Mouse (Mus musculus) heart, postnatal 14 days (tissue): Measurements from ENCODE around the gene 6820408C15Rik. TPM values are rescaled to one million over a fixed set of nuclear protein-coding genes. Genes with fewer than 3 reads are reported as not detected.
A peak's percentile ranks its signal among the peaks of the same experiment; 100 is the strongest.
"Not testable (repeated sequence)": the region's sequence is repeated elsewhere in the genome, so short reads cannot be mapped to it uniquely, and the experiment has no call there.

Source experiments
- DNase-seq, 2 experiments: peaks; one replicate each; pipeline ENCODE4 v3.0.0; 2021 to 2022
- intact Hi-C: fragments of 180-260 bp; cut with DNase I; formaldehyde crosslinking; loops from one replicate; pipeline ENCODE4 v1.15.1; 2025
- total RNA-seq, 2 experiments: library from RNA; stranded (reverse); gene quantifications; 2 replicates each; pipeline ENCODE4 v1.2.3; 2021

The 6820408C15Rik gene
- total RNA-seq, 2 experiments from 2014 or later: 2.6 to 2.7 TPM

GRCm38 (mm10) chr2:152409781-152410180, 5.6 kb upstream of the 6820408C15Rik start:
- intact Hi-C loops: no loop called here
- no peak for DNase-seq

- peak; percentile 87 to 90 for DNase-seq
- intact Hi-C loops: no loop called here
Observed at GRCm38 (mm10) chr2:152410971-152411371, 4.4 kb upstream of the 6820408C15Rik start.

- DNase-seq: no peak
- intact Hi-C loops: no loop called here
Observed at GRCm38 (mm10) chr2:152411471-152411870, 3.9 kb upstream of the 6820408C15Rik start.

GRCm38 (mm10) chr2:152412526-152413157, 2.7 kb upstream of the 6820408C15Rik start:
- no peak for DNase-seq
- intact Hi-C loops: no loop called here

- DNase-seq: peak in 1 of 2 experiments; percentile 37
- intact Hi-C loops: no loop called here
Observed at GRCm38 (mm10) chr2:152413158-152413764, 2.1 kb upstream of the 6820408C15Rik start.

GRCm38 (mm10) chr2:152413765-152414584, 1.4 kb upstream of the 6820408C15Rik start:
- intact Hi-C loops: loop anchor here (1.0 kb wide), 2 partner anchors 17 to 23 kb away; no protein-coding TSS in a partner anchor
- DNase-seq: peak in 1 of 2 experiments; percentile 31

- intact Hi-C loops: loop anchor here (1.0 kb wide), 2 partner anchors 17 to 23 kb away; no protein-coding TSS in a partner anchor
- DNase-seq: peak; percentile 88 to 89
Observed at GRCm38 (mm10) chr2:152414591-152415165, 709 bp upstream of the 6820408C15Rik start, which contains the start of gene Zcchc3. Gene Zcchc3, minus strand, starts transcription at chr2:152415027.

- DNase-seq: no peak
- intact Hi-C loops: no loop called here
Observed at GRCm38 (mm10) chr2:152415786-152416185, 399 bp downstream of the 6820408C15Rik start.

- intact Hi-C loops: no loop called here
- DNase-seq: no peak
Observed at GRCm38 (mm10) chr2:152427493-152427892, 12.1 kb downstream of the 6820408C15Rik start.

- intact Hi-C loops: not testable (repeated sequence)
Observed at GRCm38 (mm10) chr2:152428481-152428880, 13.1 kb downstream of the 6820408C15Rik start.

GRCm38 (mm10) chr2:152436405-152436901, 21.1 kb downstream of the 6820408C15Rik start:
- intact Hi-C loops: no loop called here
- DNase-seq: peak; percentile 21 to 44

More at GRCm38 (mm10) chr2:152428481-152428880, 13.1 kb downstream of the 6820408C15Rik start:
- DNase-seq: not testable (repeated sequence)

GRCm38 (mm10) chr2:152436983-152437860, 21.8 kb downstream of the 6820408C15Rik start:
- peak; percentile 90 to 94 for DNase-seq
- intact Hi-C loops: loop anchor here (1.0 kb wide), 2 partner anchors 23 to 45 kb away; no protein-coding TSS in a partner anchor

GRCm38 (mm10) chr2:152438963-152439362, 23.6 kb downstream of the 6820408C15Rik start:
- intact Hi-C loops: no loop called here
- no peak for DNase-seq

- intact Hi-C loops: no loop called here
- DNase-seq: no peak
Observed at GRCm38 (mm10) chr2:152439833-152440232, 24.4 kb downstream of the 6820408C15Rik start.

- DNase-seq: no peak
- intact Hi-C loops: no loop called here
Observed at GRCm38 (mm10) chr2:152442322-152442721, 26.9 kb downstream of the 6820408C15Rik start.

GRCm38 (mm10) chr2:152443281-152443680, 27.9 kb downstream of the 6820408C15Rik start:
- no peak for DNase-seq

GRCm38 (mm10) chr2:152446642-152447041, 31.3 kb downstream of the 6820408C15Rik start:
- intact Hi-C loops: no loop called here
- DNase-seq: no peak

More at GRCm38 (mm10) chr2:152443281-152443680, 27.9 kb downstream of the 6820408C15Rik start:
- intact Hi-C loops: no loop called here

- DNase-seq: no peak
- intact Hi-C loops: no loop called here
Observed at GRCm38 (mm10) chr2:152447461-152447860, 32.1 kb downstream of the 6820408C15Rik start.

- DNase-seq: peak; percentile 51 to 74
- intact Hi-C loops: loop anchor here (5.0 to 10.0 kb wide), 2 partner anchors 92 to 215 kb away; partner anchors contain the start of genes Defb29 and H13
Observed at GRCm38 (mm10) chr2:152450241-152450640, 34.9 kb downstream of the 6820408C15Rik start.
